Mouse (Mus musculus) common myeloid progenitor, adult 5-6 weeks (primary cell): ENCODE results near the gene Gm10722. TPM values are rescaled to one million over a fixed set of nuclear protein-coding genes. Genes with fewer than 3 reads are reported as not detected.
"Not testable (repeated sequence)": the region's sequence is repeated elsewhere in the genome, so short reads cannot be mapped to it uniquely, and the experiment has no call there.

ENCODE experiments used
- ATAC-seq: replicated peaks from 2 replicates; pipeline ENCODE4 v1.8.0; 2016; ENCODE audit warnings: low read depth, mild to moderate bottlenecking, moderate TSS enrichment, inconsistent platforms; ENCODE audit not compliant: poor library complexity, severe bottlenecking
- total RNA-seq: library from RNA; stranded (forward); fragments of 200-1000, 187-1606 nt; gene quantifications from 2 replicates; pipeline ENCODE4 v1.2.3, GENCODE M21; 2017

Gm10722 gene
- 0.58 TPM in 1 of 2 replicates, not detected in the other for total RNA-seq

GRCm38 (mm10) chr9:3000445-3000972 lies at the start of gene Gm10722:
TSS of gene Gm10722 (plus strand) at chr9:3000922.
- ATAC-seq = not testable (repeated sequence)

DNA sequence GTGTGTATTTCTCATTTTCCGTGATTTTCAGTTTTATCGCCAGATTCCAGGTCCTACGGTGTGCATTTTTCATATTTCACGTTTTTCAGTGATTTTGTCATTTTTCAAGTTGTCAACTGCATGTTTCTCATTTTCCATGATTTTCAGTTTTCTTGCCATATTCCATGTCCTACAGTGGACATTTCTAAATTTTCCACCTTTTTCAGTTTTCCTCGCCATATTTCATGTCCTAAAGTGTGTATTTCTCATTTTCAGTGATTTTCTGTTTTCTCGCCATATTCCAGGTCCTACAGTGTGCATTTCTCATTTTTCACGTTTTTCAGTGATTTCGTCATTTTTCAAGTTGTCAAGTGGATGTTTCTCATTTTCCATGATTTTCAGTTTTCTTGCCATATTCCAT lies 284 bp downstream of the Gm10722 start:
- ATAC-seq = not testable (repeated sequence)

DNA sequence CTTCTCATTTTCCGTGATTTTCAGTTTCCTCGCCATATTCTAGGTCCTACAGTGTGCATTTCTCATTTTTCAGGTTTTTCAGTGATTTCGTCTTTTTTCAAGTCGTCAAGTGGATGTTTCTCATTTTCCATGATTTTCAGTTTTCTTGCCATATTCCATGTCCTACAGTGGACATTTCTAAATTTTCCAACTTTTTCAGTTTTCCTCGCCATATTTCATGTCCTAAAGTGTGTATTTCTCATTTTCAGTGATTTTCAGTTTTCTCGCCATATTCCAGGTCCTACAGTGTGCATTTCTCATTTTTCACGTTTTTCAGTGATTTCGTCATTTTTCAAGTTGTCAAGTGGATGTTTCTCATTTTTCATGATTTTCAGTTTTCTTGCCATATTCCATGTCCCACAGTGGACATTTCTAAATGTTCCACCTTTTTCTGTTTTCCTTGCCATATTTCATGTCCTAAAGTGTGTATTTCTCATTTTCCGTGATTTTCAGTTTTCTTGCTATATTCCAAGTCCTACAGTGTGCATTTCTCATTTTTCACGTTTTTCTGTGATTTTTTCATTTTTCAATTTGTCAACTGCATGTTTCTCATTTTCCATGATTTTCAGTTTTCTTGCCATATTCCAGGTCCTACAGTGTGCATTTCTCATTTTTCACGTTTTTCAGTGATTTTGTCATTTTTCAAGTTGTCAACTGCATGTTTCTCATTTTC lies 1.4 kb downstream of the Gm10722 start:
- ATAC-seq = peak; percentile 36

- ATAC-seq = not testable (repeated sequence)
These were observed 2.2 kb downstream of the Gm10722 start, which contains the start of gene Gm11168 for GRCm38 (mm10) chr9:3002794-3003396. TSS of gene Gm11168 (plus strand) at chr9:3003346.

GRCm38 (mm10) chr9:3006179-3006578 lies 5.5 kb downstream of the Gm10722 start:
- peak; percentile 33; the same call in 1 of the 2 replicates for ATAC-seq

- not testable (repeated sequence) for ATAC-seq
These were observed 5.9 kb downstream of the Gm10722 start for GRCm38 (mm10) chr9:3006636-3007035.

- ATAC-seq = peak; percentile 15; the same call in 1 of the 2 replicates
These were observed 6.5 kb downstream of the Gm10722 start for GRCm38 (mm10) chr9:3007272-3007671.

GRCm38 (mm10) chr9:3009331-3009730 lies 8.6 kb downstream of the Gm10722 start:
- ATAC-seq = peak; percentile 23

DNA sequence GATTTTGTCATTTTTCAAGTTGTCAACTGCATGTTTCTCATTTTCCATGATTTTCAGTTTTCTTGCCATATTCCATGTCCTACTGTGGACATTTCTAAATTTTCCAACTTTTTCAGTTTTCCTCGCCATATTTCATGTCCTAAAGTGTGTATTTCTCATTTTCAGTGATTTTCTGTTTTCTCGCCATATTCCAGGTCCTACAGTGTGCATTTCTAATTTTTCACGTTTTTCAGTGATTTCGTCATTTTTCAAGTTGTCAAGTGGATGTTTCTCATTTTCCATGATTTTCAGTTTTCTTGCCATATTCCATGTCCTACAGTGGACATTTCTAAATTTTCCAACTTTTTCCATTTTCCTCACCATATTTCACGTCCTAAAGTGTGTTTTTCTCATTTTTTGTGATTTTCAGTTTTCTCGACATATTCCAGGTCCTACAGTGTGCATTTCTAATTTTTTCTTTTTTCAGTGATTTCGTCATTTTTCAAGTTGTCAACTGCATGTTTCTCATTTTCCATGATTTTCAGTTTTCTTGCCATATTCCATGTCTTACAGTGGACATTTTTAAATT lies 11.4 kb downstream of the Gm10722 start:
- ATAC-seq = peak; percentile 48

DNA sequence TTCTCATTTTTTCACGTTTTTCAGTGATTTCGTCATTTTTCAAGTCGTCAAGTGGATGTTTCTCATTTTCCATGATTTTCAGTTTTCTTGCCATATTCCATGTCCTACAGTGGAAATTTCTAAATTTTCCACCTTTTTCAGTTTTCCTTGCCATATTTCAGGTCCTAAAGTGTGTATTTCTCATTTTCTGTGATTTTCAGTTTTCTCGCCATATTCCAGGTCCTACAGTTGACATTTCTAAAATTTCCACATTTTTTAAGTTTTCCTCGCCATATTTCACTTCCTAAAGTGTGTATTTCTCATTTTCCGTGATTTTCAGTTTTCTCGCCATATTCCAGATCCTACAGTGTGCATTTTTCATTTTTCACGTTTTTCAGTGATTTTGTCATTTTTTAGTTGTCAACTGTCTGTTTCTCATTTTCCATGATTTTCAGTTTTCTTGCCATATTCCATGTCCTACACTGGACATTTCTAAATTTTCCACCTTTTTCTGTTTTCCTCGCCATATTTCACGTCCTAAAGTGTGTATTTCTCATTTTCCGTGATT lies 12.1 kb downstream of the Gm10722 start, which contains the start of gene Gm10721:
Gene Gm10721, plus strand, starts transcription at position 408 of the 547 bp plus-strand sequence.
- ATAC-seq = peak; percentile 35

DNA sequence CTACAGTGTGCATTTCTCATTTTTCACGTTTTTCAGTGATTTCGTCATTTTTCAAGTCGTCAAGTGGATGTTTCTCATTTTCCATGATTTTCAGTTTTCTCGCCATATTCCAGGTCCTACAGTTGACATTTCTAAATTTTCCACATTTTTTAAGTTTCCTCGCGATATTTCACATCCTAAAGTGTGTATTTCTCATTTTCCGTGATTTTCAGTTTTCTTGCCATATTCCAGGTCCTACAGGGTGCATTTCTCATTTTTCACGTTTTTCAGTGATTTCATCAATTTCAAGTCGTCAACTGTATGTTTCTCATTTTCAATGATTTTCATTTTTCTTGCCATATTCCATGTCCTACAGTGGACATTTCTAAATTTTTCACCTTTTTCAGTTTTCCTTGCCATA lies 14.6 kb downstream of the Gm10722 start, which contains the start of gene Gm10720:
Gene Gm10720, plus strand, starts transcription at position 301 of the 400 bp plus-strand sequence.
- not testable (repeated sequence) for ATAC-seq

DNA sequence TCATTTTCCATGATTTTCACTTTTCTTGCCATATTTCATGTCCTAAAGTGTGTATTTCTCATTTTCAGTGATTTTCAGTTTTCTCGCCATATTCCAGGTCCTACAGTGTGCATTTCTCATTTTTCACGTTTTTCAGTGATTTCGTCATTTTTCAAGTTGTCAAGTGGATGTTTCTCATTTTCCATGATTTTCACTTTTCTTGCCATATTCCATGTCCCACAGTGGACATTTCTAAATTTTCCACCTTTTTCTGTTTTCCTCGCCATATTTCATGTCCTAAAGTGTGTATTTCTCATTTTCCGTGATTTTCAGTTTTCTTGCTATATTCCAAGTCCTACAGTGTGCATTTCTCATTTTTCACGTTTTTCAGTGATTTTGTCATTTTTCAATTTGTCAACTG lies 15.2 kb downstream of the Gm10722 start:
- not testable (repeated sequence) for ATAC-seq

DNA sequence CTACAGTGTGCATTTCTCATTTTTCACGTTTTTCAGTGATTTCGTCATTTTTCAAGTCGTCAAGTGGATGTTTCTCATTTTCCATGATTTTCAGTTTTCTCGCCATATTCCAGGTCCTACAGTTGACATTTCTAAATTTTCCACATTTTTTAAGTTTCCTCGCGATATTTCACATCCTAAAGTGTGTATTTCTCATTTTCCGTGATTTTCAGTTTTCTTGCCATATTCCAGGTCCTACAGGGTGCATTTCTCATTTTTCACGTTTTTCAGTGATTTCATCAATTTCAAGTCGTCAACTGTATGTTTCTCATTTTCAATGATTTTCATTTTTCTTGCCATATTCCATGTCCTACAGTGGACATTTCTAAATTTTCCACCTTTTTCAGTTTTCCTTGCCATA lies 16.4 kb downstream of the Gm10722 start, which contains the start of gene Gm10719:
Gene Gm10719, plus strand, starts transcription at position 301 of the 400 bp plus-strand sequence.
- not testable (repeated sequence) for ATAC-seq

- ATAC-seq = not testable (repeated sequence)
These were observed 18.2 kb downstream of the Gm10722 start for GRCm38 (mm10) chr9:3018944-3019343.

- ATAC-seq = peak; percentile 45
These were observed 19.4 kb downstream of the Gm10722 start for GRCm38 (mm10) chr9:3019835-3020727.

DNA sequence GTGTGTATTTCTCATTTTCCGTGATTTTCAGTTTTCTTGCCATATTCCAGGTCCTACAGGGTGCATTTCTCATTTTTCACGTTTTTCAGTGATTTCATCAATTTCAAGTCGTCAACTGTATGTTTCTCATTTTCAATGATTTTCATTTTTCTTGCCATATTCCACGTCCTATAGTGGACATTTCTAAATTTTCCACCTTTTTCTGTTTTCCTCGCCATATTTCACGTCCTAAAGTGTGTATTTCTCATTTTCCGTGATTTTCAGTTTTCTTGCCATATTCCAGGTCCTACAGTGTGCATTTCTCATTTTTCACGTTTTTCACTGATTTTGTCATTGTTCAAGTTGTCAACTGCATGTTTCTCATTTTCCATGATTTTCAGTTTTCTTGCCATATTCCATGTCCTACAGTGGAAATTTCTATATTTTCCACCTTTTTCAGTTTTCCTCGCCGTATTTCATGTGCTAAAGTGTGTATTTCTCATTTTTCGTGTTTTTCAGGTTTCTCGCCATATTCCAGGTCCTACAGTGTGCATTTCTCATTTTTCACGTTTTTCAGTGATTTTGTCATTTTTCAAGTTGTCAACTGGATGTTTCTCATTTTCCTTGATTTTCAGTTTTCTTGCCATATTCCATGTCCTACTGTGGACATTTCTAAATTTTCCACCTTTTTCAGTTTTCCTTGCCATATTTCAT lies 21.7 kb downstream of the Gm10722 start:
- not testable (repeated sequence) for ATAC-seq

- ATAC-seq = not testable (repeated sequence)
These were observed 22.7 kb downstream of the Gm10722 start, which contains the start of gene Gm10718 for GRCm38 (mm10) chr9:3023312-3023984. TSS of gene Gm10718 (plus strand) at chr9:3023547.
